Mouse (Mus musculus) layer of hippocampus, postnatal 36 days (tissue): ENCODE results near the gene Runx3. TPM values are rescaled to one million over a fixed set of nuclear protein-coding genes. Genes with fewer than 3 reads are reported as not detected.
A peak's percentile ranks its signal among the peaks of the same experiment; 100 is the strongest.

Experiments
- DNase-seq, 2 experiments: peaks; one replicate each; pipeline ENCODE4 v3.0.0; 2022
- total RNA-seq, 2 experiments: library from RNA; stranded (reverse); gene quantifications; 2 replicates each; pipeline ENCODE4 v1.2.3; 2021

Runx3 gene
- total RNA-seq, 2 experiments from 2014 or later = not detected

DNA sequence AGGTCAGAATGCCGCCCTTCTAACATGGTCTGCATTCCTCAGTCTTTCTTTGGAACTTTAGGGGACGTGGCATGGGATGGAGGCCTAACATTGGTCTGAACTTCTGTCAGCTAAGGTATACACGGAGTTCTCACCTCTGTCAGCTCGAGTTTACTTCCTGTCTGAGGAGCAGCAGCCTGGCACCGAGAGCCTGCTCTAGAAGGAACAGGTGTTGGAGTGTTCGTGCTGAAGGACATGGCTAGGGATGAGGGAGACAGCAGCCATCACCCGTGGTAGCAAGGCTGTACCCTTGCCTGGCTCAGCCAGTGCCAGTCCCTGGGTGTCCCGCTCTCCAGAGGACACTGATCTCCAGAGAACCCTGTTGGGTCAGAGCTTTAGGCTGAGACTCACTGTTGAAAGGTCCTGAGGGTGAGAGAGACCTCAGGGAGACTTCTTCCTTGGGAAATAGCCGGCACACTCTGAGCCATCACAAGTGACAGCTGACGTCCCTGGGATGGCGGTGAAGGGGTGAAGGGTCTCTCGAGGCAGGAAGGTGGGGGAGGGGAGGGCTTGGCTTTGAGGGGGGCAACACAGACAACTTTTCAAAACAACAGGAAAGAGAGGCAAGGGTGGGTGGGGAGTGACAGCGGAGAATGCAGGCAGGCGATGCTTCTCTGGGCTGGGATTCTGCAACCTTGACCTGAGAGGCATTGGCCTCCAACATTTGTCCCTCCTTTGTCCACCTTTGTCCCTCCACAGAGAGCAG lies 4.9 kb upstream of the Runx3 start:
- no peak for DNase-seq

GRCm38 (mm10) chr4:135116391-135116790 lies 4.1 kb upstream of the Runx3 start:
- no peak for DNase-seq

DNA sequence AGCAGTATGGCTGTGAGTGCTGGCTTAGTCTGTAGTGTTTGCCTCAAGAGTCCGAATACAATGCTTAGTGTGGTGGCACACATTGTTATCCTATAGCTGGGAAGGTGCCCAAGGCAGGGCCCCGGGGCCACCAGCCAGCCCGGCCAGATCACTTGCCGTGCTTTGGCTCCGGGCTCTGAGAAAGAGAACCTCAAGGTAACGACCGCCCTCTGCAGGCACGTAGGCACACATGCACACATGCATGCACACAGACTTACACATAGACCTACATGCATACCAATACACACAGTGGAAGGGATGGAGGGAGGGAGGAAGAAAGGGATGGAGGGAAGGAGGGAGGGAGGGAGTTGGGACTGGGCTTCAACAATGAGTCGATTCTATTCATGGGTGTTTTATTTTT lies 2.6 kb upstream of the Runx3 start:
- no peak for DNase-seq

- no peak for DNase-seq
These were observed 1.5 kb upstream of the Runx3 start for GRCm38 (mm10) chr4:135118855-135119474.

- DNase-seq = no peak
These were observed 3.3 kb downstream of the Runx3 start for GRCm38 (mm10) chr4:135123721-135124120.

DNA sequence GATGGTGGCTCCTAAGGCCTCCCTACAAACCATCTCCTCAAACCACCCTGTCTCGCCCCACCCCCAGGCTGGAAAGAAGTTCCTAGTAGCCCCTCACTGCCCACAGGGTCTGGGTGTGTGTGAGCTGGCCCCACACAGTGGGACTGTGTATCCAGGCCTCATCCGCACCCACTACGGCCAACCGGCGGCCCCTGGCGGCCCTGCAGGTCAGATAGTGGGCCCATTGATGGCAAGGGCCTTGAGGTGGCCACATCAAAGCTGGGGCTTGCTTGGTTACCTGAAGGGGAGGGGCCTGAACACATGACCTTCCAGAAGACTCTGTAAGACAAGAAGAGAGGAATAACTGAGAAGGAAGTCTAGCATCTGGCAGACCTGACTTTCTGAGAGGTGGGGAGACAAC lies 4.3 kb downstream of the Runx3 start:
- DNase-seq = no peak

DNA sequence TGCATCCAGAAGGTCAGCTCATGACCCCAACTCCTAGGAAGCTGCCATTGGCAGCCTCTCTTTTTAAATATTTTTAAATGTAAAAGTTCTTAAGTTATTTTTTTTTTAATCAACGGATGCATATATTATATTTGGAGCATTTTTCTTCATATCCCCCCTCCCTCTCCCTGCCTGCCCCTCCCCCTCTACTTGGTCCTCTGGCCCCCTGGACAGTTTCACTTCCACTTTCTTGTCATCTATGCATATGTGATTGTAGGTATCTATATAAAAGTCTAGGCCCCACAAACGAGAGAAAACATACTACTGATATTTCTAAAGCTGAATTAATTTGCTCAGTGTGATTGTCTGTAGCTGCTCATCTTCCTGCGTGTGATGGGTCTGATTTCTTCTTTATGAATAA lies 4.7 kb downstream of the Runx3 start:
- no peak for DNase-seq

DNA sequence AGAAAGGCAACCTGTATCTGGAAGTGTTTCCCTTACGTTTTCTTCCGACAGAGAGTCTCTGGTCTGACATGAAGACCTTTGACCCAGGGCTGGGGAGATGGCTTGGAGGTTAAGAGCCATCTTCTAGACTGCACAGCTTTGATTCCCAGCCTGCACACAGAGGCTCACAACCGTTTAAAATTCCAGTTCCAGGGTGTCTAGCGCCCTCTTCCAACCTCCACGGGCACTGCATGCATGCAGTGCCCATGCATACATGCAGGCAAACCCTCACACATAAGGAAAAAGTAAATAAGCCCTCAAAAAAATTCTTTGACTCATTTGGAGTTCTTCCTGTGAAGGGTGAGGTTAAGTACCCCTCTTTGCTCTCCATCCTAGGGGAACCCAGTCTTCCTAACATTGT lies 5.9 kb downstream of the Runx3 start:
- DNase-seq = no peak

- DNase-seq = no peak
These were observed 8.5 kb downstream of the Runx3 start for GRCm38 (mm10) chr4:135128841-135129520.

- no peak for DNase-seq
These were observed 9.7 kb downstream of the Runx3 start for GRCm38 (mm10) chr4:135130156-135130555.

DNA sequence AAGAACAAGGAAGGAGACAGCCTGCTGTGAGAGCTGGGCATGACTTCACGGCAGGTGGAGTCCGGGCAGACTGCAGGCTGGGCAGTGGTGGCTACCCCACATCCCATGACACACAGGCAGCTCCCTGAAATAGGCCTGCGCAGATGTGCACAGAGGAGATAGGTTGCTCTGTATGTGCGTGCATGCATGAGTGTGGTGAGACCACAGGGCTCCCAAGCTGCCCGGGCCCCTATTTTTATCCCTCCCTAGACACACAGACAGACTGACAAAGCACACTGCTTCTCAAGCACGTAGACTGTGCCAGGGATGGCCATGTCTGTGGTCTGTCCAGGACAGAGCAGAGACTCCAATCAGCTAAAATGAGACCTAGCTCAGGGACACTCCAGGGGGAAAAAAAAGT lies 10.7 kb downstream of the Runx3 start:
- no peak for DNase-seq

DNA sequence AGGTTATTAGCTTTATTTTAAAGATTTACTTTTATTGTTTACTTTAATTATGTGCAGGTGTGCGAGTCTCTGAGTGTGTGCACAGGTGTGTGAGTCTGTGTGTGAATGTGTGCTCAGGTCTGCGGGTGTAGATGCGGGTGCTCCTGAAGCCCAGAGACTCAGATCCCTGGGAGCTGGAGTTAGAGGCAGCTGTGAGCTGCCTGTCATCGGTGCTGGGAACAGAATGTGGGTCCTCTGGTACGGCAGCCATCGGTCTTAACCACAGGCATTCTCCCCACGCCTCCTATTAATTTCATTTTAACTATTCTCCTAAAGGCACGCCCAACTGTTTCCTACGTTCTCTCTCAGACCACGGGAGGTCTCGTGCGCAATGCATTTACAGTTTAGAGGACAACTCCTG lies 12.3 kb downstream of the Runx3 start:
- DNase-seq = no peak

DNA sequence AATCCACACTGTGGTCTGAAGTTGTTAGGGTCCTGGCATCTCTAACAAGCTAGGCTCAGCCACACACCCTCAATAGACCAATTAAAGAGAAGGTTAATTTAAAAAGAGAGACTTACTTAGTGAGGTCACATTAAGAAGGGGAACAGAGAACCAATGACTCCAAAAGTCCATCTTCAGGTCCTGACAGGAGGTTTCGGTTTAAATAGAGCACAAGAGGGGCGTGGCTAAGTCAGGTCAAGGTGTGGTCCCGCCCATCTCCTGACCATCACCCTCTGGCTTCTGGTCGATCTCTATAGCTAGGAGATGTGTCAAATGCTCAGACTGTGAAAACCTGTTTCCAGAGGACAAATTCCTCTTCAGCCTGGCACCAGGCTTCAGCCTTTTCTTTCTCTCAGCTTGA lies 13.3 kb downstream of the Runx3 start:
- DNase-seq = no peak

DNA sequence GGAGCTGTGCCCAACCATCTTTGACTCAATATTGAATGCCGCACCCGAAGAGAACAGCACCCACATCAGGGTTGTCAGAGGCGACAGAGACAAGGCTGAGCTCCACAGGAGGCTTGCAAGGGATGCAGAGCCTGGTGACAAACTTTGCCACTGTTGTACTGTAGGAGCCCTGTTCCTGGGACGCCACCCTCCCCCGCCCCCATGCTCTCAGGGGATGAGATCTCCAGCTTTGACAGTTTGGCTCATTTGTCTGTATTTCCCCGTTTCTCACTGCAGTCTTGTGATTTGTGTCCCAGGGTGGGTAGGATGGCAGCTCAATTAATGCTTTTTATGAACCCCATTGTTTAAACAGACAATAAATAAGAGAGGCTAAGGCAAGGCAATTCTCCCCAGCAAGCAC lies 14.9 kb downstream of the Runx3 start:
- no peak for DNase-seq

- no peak for DNase-seq
These were observed 15.8 kb downstream of the Runx3 start for GRCm38 (mm10) chr4:135136202-135136601.

DNA sequence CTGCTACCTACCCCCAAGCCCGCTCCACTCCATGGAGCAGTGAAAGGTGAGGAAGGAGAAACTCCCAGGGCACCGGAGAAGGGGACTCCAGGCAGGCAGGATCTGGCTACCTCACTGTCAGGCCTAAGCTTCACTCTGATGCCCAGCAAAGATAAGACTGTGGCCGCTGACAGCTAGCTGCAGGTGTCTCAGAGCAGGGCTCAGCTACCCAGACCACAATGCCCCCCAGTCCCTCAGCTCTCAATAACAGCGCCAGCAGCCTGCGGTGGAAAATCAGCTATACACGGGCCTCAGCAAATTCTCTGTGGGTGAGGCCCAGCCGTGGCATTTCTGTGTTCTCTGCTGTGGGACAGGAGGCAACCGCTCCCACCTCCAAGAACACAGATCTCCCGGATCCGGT lies 16.2 kb downstream of the Runx3 start:
- no peak for DNase-seq

- no peak for DNase-seq
These were observed 20.4 kb downstream of the Runx3 start for GRCm38 (mm10) chr4:135140647-135141515.

- no peak for DNase-seq
These were observed 21.3 kb downstream of the Runx3 start for GRCm38 (mm10) chr4:135141720-135142119.

DNA sequence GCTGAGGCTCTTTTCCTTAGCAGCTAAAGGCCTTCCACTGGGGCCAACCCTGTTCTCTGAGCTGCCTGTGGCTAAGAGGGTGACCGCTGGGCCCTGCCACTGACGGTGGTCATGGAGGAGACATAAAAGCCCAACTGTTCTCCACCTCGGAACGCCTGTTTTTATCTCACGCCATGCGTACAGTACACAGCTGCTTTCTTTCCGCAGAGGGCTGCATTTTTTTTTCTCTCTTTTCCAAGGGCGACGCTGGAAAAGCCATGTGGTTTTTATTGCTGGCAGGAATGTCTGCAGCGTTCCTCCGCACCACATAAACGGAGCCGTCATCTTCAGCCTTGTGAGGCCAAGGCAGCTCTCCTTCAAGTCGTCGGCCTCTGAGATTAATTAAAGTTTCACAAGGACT lies 26.3 kb downstream of the Runx3 start:
- no peak for DNase-seq

GRCm38 (mm10) chr4:135148660-135149059 lies 28.2 kb downstream of the Runx3 start:
- no peak for DNase-seq

DNA sequence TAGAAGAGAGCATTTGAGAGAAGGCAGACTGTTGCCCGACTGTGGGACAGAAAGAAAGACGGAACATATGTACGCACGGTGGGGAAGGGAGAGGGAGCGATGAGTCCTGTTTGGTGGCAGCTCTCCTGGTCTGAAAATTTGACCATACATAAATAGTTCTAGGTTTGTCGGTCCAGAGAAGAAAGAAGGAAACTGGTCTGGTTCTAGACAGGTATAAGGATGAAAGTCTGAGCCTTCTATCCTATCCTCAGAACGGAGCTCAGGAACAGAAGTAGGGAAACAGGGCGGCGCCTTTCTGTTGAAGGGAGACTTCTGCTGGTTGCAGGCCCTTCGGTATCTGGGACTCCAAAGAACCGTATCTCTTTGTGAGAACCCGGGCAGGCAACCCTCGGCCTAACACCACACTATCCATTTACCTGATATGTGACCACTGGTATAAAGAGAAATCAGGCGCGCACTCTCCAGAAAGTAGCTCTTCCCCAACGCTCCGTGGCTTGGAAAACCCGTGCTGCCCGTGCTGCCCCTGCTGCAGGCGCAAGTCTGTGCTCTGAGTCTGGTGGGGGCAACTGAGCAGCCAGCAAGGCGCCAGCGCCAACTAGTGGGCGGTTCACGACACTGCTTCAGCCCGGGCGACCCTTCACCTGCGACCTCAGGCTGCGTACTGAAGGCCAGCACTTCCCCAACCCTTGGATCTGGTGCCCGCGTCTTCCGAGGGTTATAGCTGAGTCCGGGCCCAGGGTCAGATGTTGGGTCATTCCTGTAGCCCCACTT lies 29.8 kb downstream of the Runx3 start:
- DNase-seq = peak; percentile 33 to 45
